Mouse (Mus musculus) C2C12 (cell line): ENCODE results near the gene Brpf3.

Experiments
- CEBPB ChIP-seq: IDR thresholded peaks from one replicate; pipeline ENCODE4 v1.6.1; 2011; ENCODE audit warnings: low read depth, mild to moderate bottlenecking, control low read depth, moderate library complexity
- CTCF ChIP-seq: IDR thresholded peaks from one replicate; pipeline ENCODE4 v1.5.1; 2011; ENCODE audit not compliant: control insufficient read depth, insufficient read depth, insufficient read length
- MYOD1 ChIP-seq: IDR thresholded peaks from one replicate; pipeline ENCODE4 v1.6.1; 2011; ENCODE audit warnings: low read depth; ENCODE audit not compliant: control insufficient read depth, insufficient read length
- USF1 ChIP-seq: IDR thresholded peaks from one replicate; pipeline ENCODE4 v1.6.1; 2011; ENCODE audit warnings: low read depth, mild to moderate bottlenecking, control low read depth, moderate library complexity

- TF ChIP-seq CEBPB (no peak), CTCF (no peak), MYOD1 (no peak), USF1 (no peak)
These were observed 26.9 kb downstream of the Brpf3 start for GRCm38 (mm10) chr17:28827665-28828231.
